10 mouse cellular contexts compared by ENCODE assay signal in the genomic region with DNA sequence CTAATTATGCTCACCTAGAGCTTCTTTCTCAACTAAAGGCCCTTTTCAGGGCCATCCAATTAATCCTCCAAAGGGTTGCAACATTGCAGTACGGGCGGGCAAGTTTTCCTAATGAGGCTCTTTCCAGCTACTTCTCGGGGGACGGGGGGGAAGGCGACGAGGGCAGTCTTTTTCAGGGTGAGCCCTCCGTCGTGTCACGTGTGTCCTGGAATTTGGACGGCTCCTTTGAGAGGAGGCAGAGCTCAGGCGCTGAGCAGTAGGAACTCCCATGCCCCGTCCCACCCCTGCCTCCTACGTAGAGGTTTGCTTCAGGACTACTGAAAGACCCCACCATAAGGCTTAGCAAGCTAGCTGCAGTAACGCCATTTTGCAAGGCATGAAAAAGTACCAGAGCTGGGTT. TPM values are rescaled to one million over a fixed set of nuclear protein-coding genes. Genes with fewer than 3 reads are reported as not detected.
DNase-seq lines count a peak whose midpoint lies in the region; ATAC-seq lines count a peak whose summit lies in the region.
"Not testable (repeated sequence)": the region's sequence is repeated elsewhere in the genome, so short reads cannot be mapped to it uniquely, and the experiment has no call there.
"Had no signal": no experiment of that assay in that cellular context is flagged by ENCODE, and none has a peak within 500 bp of the region (broad histone marks: within the 10 kb centered on the region; RNA-seq: fewer than 3 reads in every experiment).

No protein-coding gene starts in this region.

- WGBS in embryonic facial prominence, embryonic 11.5 days, result 0% methylated on average over 12 of the region's 14 CpGs
- WGBS in forebrain, embryonic 15.5 days, result under 1% methylated on average over 14 of the region's 14 CpGs
- under 1% methylated on average over 14 of the region's 14 CpGs for WGBS in kidney, embryonic 15.5 days
- 0% methylated on average over 14 of the region's 14 CpGs for WGBS in liver, embryonic 15.5 days (ENCODE audit: insufficient replicate concordance)
- WGBS in midbrain, embryonic 13.5 days, result 0% methylated on average over 14 of the region's 14 CpGs

- H3K4me1 ChIP-seq in embryonic facial prominence, embryonic 11.5 days (ENCODE audit: control insufficient read depth, insufficient read depth, low read length); forebrain, embryonic 15.5 days; kidney, embryonic 15.5 days; liver, embryonic 15.5 days (replicated peaks); midbrain, embryonic 13.5 days (replicated peaks): not testable (repeated sequence)

- not testable (repeated sequence) for H3K27me3 ChIP-seq in embryonic facial prominence, embryonic 11.5 days (ENCODE audit: control insufficient read depth, insufficient read depth, low read length); forebrain, embryonic 15.5 days; kidney, embryonic 15.5 days; liver, embryonic 15.5 days; midbrain, embryonic 13.5 days

- DNase-seq in embryonic facial prominence, embryonic 11.5 days (ENCODE audit: low spot score), result not testable (repeated sequence)
- peak; percentile 26 to 59 for DNase-seq in spleen, postnatal 4 days (ENCODE audit: low spot score in 2 of 2)

- peak; percentile 66 for ATAC-seq in embryonic facial prominence, embryonic 11.5 days (replicated peaks; ENCODE audit: insufficient number of reproducible peaks, low FRiP score, low TSS enrichment, low read depth)
- ATAC-seq in forebrain, embryonic 15.5 days (replicated peaks), result peak; percentile 35
- ATAC-seq in hematopoietic stem cell, adult 5-6 weeks (replicated peaks in 1 of 2; ENCODE audit: insufficient read depth in 1 of 2, low FRiP score in 2 of 2, low TSS enrichment in 1 of 2, low read depth in 1 of 2, poor library complexity in 2 of 2, severe bottlenecking in 2 of 2), result peak; percentile 12 to 22; a peak in 3 of 4 replicates
- peak; percentile 47 for ATAC-seq in kidney, embryonic 15.5 days (replicated peaks; ENCODE audit: low FRiP score)
- ATAC-seq in liver, embryonic 15.5 days (ENCODE audit: insufficient read depth), result peak; percentile 48
- peak; percentile 28 for ATAC-seq in midbrain, embryonic 13.5 days

- not testable (repeated sequence) for H3K36me3 ChIP-seq in embryonic facial prominence, embryonic 11.5 days (replicated peaks; ENCODE audit: control insufficient read depth, insufficient read depth, low read depth, low read length); forebrain, embryonic 15.5 days; kidney, embryonic 15.5 days; liver, embryonic 15.5 days (replicated peaks); midbrain, embryonic 13.5 days

- H3K27ac ChIP-seq in embryonic facial prominence, embryonic 11.5 days (replicated peaks; ENCODE audit: low read depth, low read length), result peak overlapping the region; percentile 56; the same call in 1 of the 2 replicates
- H3K27ac ChIP-seq in forebrain, embryonic 15.5 days (replicated peaks), result 0 out of 2 replicates have a peak overlapping the region, but pooled peaks have one; percentile 34
- H3K27ac ChIP-seq in kidney, embryonic 15.5 days, result peak overlapping the region; percentile 75
- H3K27ac ChIP-seq in liver, embryonic 15.5 days (replicated peaks), result peak overlapping the region; percentile 88
- H3K27ac ChIP-seq in midbrain, embryonic 13.5 days, result not testable (repeated sequence)

- not testable (repeated sequence) for H3K9ac ChIP-seq in embryonic facial prominence, embryonic 11.5 days (replicated peaks; ENCODE audit: low read length); forebrain, embryonic 15.5 days (replicated peaks); kidney, embryonic 15.5 days; midbrain, embryonic 13.5 days (replicated peaks)
- H3K9ac ChIP-seq in liver, embryonic 15.5 days, result peak overlapping the region; percentile 27; the same call in 1 of the 2 replicates

- H3K9me3 ChIP-seq in embryonic facial prominence, embryonic 11.5 days (replicated peaks; ENCODE audit: control insufficient read depth, low read length); forebrain, embryonic 15.5 days; kidney, embryonic 15.5 days (replicated peaks); liver, embryonic 15.5 days (replicated peaks); midbrain, embryonic 13.5 days: not testable (repeated sequence)

- H3K4me3 ChIP-seq in embryonic facial prominence, embryonic 11.5 days (ENCODE audit: low read depth, low read length), result 0 out of 2 replicates have a peak overlapping the region, but pooled peaks have one; percentile 10
- H3K4me3 ChIP-seq in forebrain, embryonic 15.5 days, result peak overlapping the region; percentile 27
- peak overlapping the region; percentile 25; the same call in 1 of the 2 replicates for H3K4me3 ChIP-seq in kidney, embryonic 15.5 days (replicated peaks)
- peak overlapping the region; percentile 36 for H3K4me3 ChIP-seq in liver, embryonic 15.5 days (replicated peaks)
- peak overlapping the region; percentile 23 for H3K4me3 ChIP-seq in midbrain, embryonic 13.5 days (replicated peaks)

- not testable (repeated sequence) for H3K4me2 ChIP-seq in embryonic facial prominence, embryonic 11.5 days (ENCODE audit: low read depth, low read length)
- H3K4me2 ChIP-seq in forebrain, embryonic 15.5 days (replicated peaks), result peak overlapping the region; percentile 42
- H3K4me2 ChIP-seq in kidney, embryonic 15.5 days, result peak overlapping the region; percentile 50
- peak overlapping the region; percentile 50 for H3K4me2 ChIP-seq in liver, embryonic 15.5 days
- peak overlapping the region; percentile 48 for H3K4me2 ChIP-seq in midbrain, embryonic 13.5 days (replicated peaks)

RNA-seq across cellular contexts. Expression of a gene that starts 0.5 kb away (rescaled TPM):
- polyA plus RNA-seq in embryonic facial prominence, embryonic 11.5 days (2014; fragmentation: Nextera tagmentation; extraction: Ambion mirVana), result not detected in 2 replicates
- not detected in 2 replicates for polyA plus RNA-seq in forebrain, embryonic 15.5 days (2015; fragmentation: Nextera tagmentation; extraction: Ambion mirVana)
- 1,005 and 2,128 TPM in 2 replicates for total RNA-seq in hematopoietic stem cell, adult 5-6 weeks (2017)
- polyA plus RNA-seq in kidney, embryonic 15.5 days (2015; fragmentation: Nextera tagmentation; extraction: Ambion mirVana), result not detected in 2 replicates
- polyA plus RNA-seq in liver, embryonic 15.5 days (2015; fragmentation: Nextera tagmentation; extraction: Ambion mirVana), result not detected in 2 replicates
- not detected in 2 replicates for polyA plus RNA-seq in midbrain, embryonic 13.5 days (2015; fragmentation: Nextera tagmentation; extraction: Ambion mirVana)
- polyA plus RNA-seq: heart, embryonic 10.5 days; testis, adult 2 months had no signal

RNA-seq across cellular contexts. Expression of a gene that starts 1.8 kb away (rescaled TPM):
- polyA plus RNA-seq in embryonic facial prominence, embryonic 11.5 days (2014; fragmentation: Nextera tagmentation; extraction: Ambion mirVana), result 2.8 TPM in 1 of 2 replicates, not detected in the other
- 1.8 TPM in 1 of 2 replicates, not detected in the other for polyA plus RNA-seq in forebrain, embryonic 15.5 days (2015; fragmentation: Nextera tagmentation; extraction: Ambion mirVana)
- total RNA-seq in hematopoietic stem cell, adult 5-6 weeks (2017), result not detected in 2 replicates
- polyA plus RNA-seq in kidney, embryonic 15.5 days (2015; fragmentation: Nextera tagmentation; extraction: Ambion mirVana), result 1.8 and 5.5 TPM in 2 replicates
- polyA plus RNA-seq in liver, embryonic 15.5 days (2015; fragmentation: Nextera tagmentation; extraction: Ambion mirVana), result 1.1 TPM in 1 of 2 replicates, not detected in the other
- polyA plus RNA-seq in midbrain, embryonic 13.5 days (2015; fragmentation: Nextera tagmentation; extraction: Ambion mirVana), result not detected in 2 replicates
- polyA plus RNA-seq: heart, embryonic 10.5 days; lung, adult 2 months; testis, adult 2 months had no signal

RNA-seq across cellular contexts. Expression of a gene that starts 2.1 kb away (rescaled TPM):
- polyA plus RNA-seq in embryonic facial prominence, embryonic 11.5 days (2014; fragmentation: Nextera tagmentation; extraction: Ambion mirVana), result 23.5 and 23.8 TPM in 2 replicates
- 12.2 and 15.4 TPM in 2 replicates for polyA plus RNA-seq in forebrain, embryonic 15.5 days (2015; fragmentation: Nextera tagmentation; extraction: Ambion mirVana)
- total RNA-seq in hematopoietic stem cell, adult 5-6 weeks (2017), result 25.5 and 234 TPM in 2 replicates
- 19.6 and 28.7 TPM in 2 replicates for polyA plus RNA-seq in kidney, embryonic 15.5 days (2015; fragmentation: Nextera tagmentation; extraction: Ambion mirVana)
- 25.1 and 27.6 TPM in 2 replicates for polyA plus RNA-seq in liver, embryonic 15.5 days (2015; fragmentation: Nextera tagmentation; extraction: Ambion mirVana)
- 11.1 and 13.1 TPM in 2 replicates for polyA plus RNA-seq in midbrain, embryonic 13.5 days (2015; fragmentation: Nextera tagmentation; extraction: Ambion mirVana)

RNA-seq across cellular contexts. Expression of a gene that starts 19.9 kb away (rescaled TPM):
- 13.9 and 16.6 TPM in 2 replicates for polyA plus RNA-seq in embryonic facial prominence, embryonic 11.5 days (2014; fragmentation: Nextera tagmentation; extraction: Ambion mirVana)
- polyA plus RNA-seq in forebrain, embryonic 15.5 days (2015; fragmentation: Nextera tagmentation; extraction: Ambion mirVana), result 6.1 and 9.4 TPM in 2 replicates
- total RNA-seq in hematopoietic stem cell, adult 5-6 weeks (2017), result 608 and 1,167 TPM in 2 replicates
- polyA plus RNA-seq in kidney, embryonic 15.5 days (2015; fragmentation: Nextera tagmentation; extraction: Ambion mirVana), result 17.2 and 18.2 TPM in 2 replicates
- 26.6 and 33.7 TPM in 2 replicates for polyA plus RNA-seq in liver, embryonic 15.5 days (2015; fragmentation: Nextera tagmentation; extraction: Ambion mirVana)
- polyA plus RNA-seq in midbrain, embryonic 13.5 days (2015; fragmentation: Nextera tagmentation; extraction: Ambion mirVana), result 11.0 and 11.2 TPM in 2 replicates

RNA-seq across cellular contexts. Expression of a gene that starts 21.2 kb away (rescaled TPM):
- 5,875 and 5,942 TPM in 2 replicates for polyA plus RNA-seq in embryonic facial prominence, embryonic 11.5 days (2014; fragmentation: Nextera tagmentation; extraction: Ambion mirVana)
- 1,855 and 2,360 TPM in 2 replicates for polyA plus RNA-seq in forebrain, embryonic 15.5 days (2015; fragmentation: Nextera tagmentation; extraction: Ambion mirVana)
- 2,322 and 2,497 TPM in 2 replicates for total RNA-seq in hematopoietic stem cell, adult 5-6 weeks (2017)
- 3,941 and 3,959 TPM in 2 replicates for polyA plus RNA-seq in kidney, embryonic 15.5 days (2015; fragmentation: Nextera tagmentation; extraction: Ambion mirVana)
- 3,475 and 4,316 TPM in 2 replicates for polyA plus RNA-seq in liver, embryonic 15.5 days (2015; fragmentation: Nextera tagmentation; extraction: Ambion mirVana)
- polyA plus RNA-seq in midbrain, embryonic 13.5 days (2015; fragmentation: Nextera tagmentation; extraction: Ambion mirVana), result 1,729 and 1,932 TPM in 2 replicates
